Mouse (Mus musculus): ENCODE results near the gene Cited2. TPM values are rescaled to one million over a fixed set of nuclear protein-coding genes. Genes with fewer than 3 reads are reported as not detected.

The Cited2 gene
- polyA plus RNA-seq, 1 experiment from 2014 or later, result 48.9 TPM

DNA sequence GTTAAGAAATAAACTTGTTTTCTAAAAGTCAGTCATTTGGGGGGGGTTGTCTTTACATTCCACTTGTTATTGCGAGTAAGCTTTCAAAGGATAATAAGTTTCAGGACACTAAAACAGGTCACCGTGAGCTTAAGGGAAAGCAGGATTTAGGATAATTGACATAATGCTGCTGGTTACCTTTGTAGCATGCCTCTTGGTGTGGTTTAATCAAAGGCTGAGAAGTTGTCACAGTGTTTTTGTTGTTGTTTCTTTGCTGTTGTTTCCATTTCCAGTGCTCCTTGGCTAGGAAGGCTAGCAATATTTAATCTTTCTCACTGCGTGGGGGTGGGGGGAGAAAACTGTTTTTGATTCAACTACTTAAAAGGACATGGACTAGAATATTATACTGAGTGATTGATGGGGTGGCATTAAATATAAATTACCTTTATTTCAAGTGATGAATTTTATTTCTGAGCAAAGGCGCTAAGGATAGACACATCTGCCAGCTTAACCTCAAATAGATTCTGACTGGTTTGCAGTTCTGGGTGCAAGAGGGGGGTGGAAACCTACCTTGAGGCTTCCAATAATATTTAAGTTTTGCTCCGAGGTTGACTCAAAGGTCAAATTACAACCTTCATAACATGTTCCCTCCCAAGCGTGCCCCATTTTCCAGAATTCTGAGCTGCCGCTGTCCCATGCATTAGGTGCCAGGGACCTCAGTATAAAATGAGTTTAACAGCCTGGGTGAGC lies 2.8 kb downstream of the Cited2 start:
- ATAC-seq, result no peak
- Histone ChIP-seq H3K36me3 (no peaks in the 10 kb centered on the region), H3K4me2 (replicated peaks) (peak overlapping the region; percentile 55), H3K4me3 (replicated peaks) (peak overlapping the region; percentile 27), H3K27ac (0 out of 2 replicates have a peak overlapping the region, but pooled peaks have one; percentile 77), H3K9me3 (no peaks in the 10 kb centered on the region), H3K27me3 (replicated peaks) (no peaks in the 10 kb centered on the region), H3K9ac (0 out of 2 replicates have a peak overlapping the region, but pooled peaks have one; percentile 3), H3K4me1 (replicated peaks) (peaks cover 11% of the 10 kb centered on the region)
- WGBS, result 50% methylated on average over 7 of the region's 7 CpGs

DNA sequence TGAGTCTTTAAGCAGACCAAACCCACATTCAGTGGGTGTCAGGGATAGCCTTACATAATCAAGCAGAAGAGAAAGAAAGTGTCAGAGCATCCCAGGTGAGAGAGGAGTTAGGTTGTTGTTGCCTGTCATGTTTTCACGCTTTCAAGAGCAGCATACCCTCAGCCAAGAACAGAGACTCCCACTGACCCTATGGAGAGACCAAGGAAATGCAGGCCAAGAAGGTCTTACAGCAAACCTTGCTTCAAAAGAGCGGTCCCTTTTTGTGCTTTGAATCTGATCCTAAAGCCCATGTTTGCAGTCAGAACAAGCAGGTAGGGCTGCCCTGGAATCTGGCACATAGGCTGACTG lies 3.3 kb downstream of the Cited2 start:
- no peak for ATAC-seq
- Histone ChIP-seq H3K4me1 (replicated peaks) (peaks cover 11% of the 10 kb centered on the region), H3K4me3 (replicated peaks) (peak overlapping the region; percentile 27), H3K36me3 (no peaks in the 10 kb centered on the region), H3K9ac (0 out of 2 replicates have a peak overlapping the region, but pooled peaks have one; percentile 3), H3K9me3 (no peaks in the 10 kb centered on the region), H3K27me3 (replicated peaks) (no peaks in the 10 kb centered on the region), H3K27ac (peak overlapping the region; percentile 77; the same call in 1 of the 2 replicates), H3K4me2 (replicated peaks) (peak overlapping the region; percentile 55)
- WGBS, result 58% methylated on average over 2 of the region's 2 CpGs

DNA sequence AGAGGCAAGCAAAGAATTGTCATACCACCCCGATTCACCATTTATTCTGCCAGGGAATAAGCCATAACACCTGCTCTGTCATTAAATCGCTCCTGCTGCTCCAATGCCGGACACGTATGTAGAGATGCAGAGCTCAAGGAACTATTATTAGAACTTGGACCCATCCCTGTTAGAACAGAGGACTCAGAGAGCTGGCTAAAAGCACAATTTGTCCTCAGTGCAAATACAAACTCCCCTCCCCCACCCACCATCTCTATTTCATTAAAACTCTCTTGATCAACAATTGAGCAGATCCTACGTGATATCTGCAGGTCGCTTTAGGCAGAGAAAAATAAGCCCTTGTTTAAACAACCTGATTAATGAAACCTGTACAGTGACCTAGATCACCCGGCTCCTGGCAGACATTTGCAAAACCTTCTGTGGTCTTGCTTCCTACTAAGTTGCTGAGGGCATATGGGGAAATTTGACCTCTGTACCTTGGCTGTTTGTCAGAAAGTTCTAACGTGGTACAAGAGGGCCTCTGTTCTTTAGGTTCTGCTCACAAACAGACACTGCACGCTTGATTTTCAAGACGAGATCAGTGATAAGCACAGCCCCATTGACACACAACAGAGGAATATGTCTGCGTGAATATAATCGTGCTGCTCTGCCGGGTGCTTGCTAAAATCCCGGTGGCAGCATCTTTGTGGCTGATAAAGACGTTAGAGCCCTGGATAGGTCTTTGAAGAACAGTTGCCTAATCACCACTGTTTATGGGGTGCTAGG lies 4.3 kb downstream of the Cited2 start:
- Histone ChIP-seq H3K4me1 (replicated peaks) (peaks cover 11% of the 10 kb centered on the region), H3K4me2 (replicated peaks) (peak overlapping the region; percentile 42), H3K36me3 (no peaks in the 10 kb centered on the region), H3K27me3 (replicated peaks) (no peaks in the 10 kb centered on the region), H3K9ac (no peak overlapping the region), H3K4me3 (replicated peaks) (no peak overlapping the region), H3K27ac (peak overlapping the region; percentile 77), H3K9me3 (no peaks in the 10 kb centered on the region)
- 12% methylated on average over 15 of the region's 15 CpGs for WGBS
- ATAC-seq, result peak; percentile 35

DNA sequence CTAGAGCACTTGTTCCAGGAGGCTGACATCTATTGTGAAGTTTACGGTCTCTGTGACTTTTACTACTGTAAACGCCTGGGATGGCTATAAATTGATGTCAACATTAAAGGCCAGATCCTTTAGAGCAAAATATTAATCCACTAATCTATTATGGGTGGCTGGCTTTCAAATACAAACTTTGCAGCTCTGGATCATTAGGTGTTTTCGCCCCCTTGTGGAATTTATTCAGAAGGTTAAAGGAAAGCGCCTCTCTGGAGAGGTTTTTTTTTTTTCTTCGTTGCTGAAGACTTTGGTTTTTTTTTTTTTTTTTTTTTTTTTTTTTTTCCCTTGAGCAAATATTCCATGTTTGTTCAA lies 4.9 kb downstream of the Cited2 start:
- Histone ChIP-seq H3K4me3 (replicated peaks) (no peak overlapping the region), H3K9ac (no peak overlapping the region), H3K27ac (peak overlapping the region; percentile 77), H3K4me2 (replicated peaks) (peak overlapping the region; percentile 42), H3K36me3 (no peaks in the 10 kb centered on the region), H3K27me3 (replicated peaks) (no peaks in the 10 kb centered on the region), H3K9me3 (no peaks in the 10 kb centered on the region), H3K4me1 (replicated peaks) (peaks cover 11% of the 10 kb centered on the region)
- peak; percentile 22; the same call in 1 of the 2 replicates for ATAC-seq
- 5% methylated on average over 5 of the region's 5 CpGs for WGBS

DNA sequence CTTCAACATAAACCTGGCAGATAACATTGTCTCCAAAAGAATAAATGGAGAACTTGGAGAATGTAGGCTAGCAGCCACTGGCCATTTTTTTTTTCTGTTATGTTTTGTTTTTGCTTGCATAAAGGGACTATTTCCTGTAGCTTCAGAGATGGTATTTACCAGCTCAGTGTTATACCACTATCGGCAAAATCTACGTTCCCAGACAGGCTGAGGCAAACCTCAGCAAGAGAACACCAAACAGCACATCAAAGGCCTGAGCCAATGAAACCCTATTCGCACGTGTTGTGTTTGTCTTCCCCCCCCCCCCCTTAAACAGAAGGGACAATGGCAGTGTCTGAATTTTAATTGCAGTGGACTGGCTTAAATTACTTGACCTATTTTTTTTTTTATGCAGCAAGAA lies 5.7 kb downstream of the Cited2 start:
- ATAC-seq, result no peak
- Histone ChIP-seq H3K27me3 (replicated peaks) (no peaks in the 10 kb centered on the region), H3K4me2 (replicated peaks) (no peak overlapping the region), H3K9ac (no peak overlapping the region), H3K9me3 (no peaks in the 10 kb centered on the region), H3K36me3 (no peaks in the 10 kb centered on the region), H3K4me3 (replicated peaks) (no peak overlapping the region), H3K27ac (no peak overlapping the region), H3K4me1 (replicated peaks) (peaks cover 11% of the 10 kb centered on the region)
- 31% methylated on average over 4 of the region's 4 CpGs for WGBS

DNA sequence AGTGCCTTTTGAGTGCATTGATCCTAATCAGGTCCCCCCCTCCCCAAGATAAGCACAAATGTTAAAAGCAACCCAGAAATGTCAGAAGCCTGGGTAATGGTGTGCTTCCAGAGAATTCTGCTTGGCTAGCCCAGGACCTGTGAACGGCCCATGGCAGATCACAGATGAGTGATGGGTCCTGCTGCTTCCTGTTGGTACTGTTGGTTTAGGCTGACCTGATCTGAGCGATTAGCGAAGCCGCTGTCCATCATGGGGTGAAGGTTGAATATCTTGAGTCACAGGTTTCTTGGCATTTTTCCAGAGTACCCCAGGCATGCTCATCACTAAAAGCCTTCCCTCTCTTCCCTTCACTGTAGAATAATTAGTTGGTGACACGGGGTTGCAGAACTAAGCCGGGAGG lies 6.5 kb downstream of the Cited2 start:
- no peak for ATAC-seq
- no peaks in the 10 kb centered on the region for H3K36me3 ChIP-seq
- no peak overlapping the region for H3K4me2 ChIP-seq (replicated peaks)
- no peak overlapping the region for H3K27ac ChIP-seq
- no peak overlapping the region for H3K9ac ChIP-seq
- H3K9me3 ChIP-seq, result no peaks in the 10 kb centered on the region
- 65% methylated on average over 6 of the region's 6 CpGs for WGBS
- peaks cover 11% of the 10 kb centered on the region for H3K4me1 ChIP-seq (replicated peaks)
- H3K27me3 ChIP-seq (replicated peaks), result no peaks in the 10 kb centered on the region
- no peak overlapping the region for H3K4me3 ChIP-seq (replicated peaks)

DNA sequence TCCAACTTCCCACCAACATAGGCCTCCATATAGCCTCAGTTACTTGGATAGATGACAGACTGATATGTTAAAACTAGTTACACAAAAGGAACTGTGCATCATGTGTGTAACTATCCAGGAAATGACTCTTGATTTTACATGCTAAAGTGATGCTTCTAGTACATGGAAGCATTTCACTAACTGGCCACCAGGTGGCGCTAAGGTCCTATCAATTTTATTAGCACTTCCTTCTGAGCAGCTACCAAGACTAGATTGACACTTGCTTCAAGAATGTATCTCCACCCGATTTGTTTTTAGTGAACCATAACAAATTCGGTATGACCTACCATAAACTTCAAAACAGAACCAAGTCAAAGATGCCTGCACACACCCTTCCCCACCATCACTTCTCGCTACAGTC lies 10.0 kb downstream of the Cited2 start:
- H3K4me3 ChIP-seq (replicated peaks), result no peak overlapping the region
- no peaks in the 10 kb centered on the region for H3K27me3 ChIP-seq (replicated peaks)
- peak; percentile 44; the same call in 1 of the 2 replicates for ATAC-seq
- no peaks in the 10 kb centered on the region for H3K36me3 ChIP-seq
- H3K27ac ChIP-seq, result no peak overlapping the region
- H3K9ac ChIP-seq, result no peak overlapping the region
- H3K4me1 ChIP-seq (replicated peaks), result 0 out of 2 replicates have a peak, but pooled peaks cover 3% of the 10 kb centered on the region
- WGBS, result 23% methylated on average over 4 of the region's 4 CpGs
- no peaks in the 10 kb centered on the region for H3K9me3 ChIP-seq
- H3K4me2 ChIP-seq (replicated peaks), result no peak overlapping the region

DNA sequence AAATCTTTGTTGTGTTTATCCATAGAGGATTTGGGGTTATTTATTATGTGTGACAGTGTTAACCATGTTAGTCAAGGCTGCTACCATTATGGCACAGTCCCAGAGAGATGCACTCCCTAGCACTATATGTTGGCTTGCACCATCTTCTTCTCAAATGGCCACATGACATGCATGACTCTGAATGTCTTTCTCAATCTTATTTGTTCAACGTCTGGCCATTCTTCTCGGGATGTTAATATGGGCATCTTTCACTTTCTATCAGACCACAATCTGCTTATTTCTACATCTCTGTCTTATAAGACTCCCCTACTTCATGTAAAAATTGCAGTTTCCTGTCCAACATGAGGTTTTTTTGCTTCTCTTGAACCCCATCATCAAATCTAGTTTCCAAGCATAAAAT lies 19.6 kb downstream of the Cited2 start:
- H3K36me3 ChIP-seq, result no peaks in the 10 kb centered on the region
- ATAC-seq, result no peak
- WGBS, result 89% methylated on average over 2 of the region's 2 CpGs
- H3K9me3 ChIP-seq, result no peaks in the 10 kb centered on the region
- H3K4me3 ChIP-seq (replicated peaks), result no peak overlapping the region
- H3K4me1 ChIP-seq (replicated peaks), result no peaks in the 10 kb centered on the region
- no peak overlapping the region for H3K4me2 ChIP-seq (replicated peaks)
- no peak overlapping the region for H3K27ac ChIP-seq
- H3K27me3 ChIP-seq (replicated peaks), result no peaks in the 10 kb centered on the region
- H3K9ac ChIP-seq, result no peak overlapping the region

DNA sequence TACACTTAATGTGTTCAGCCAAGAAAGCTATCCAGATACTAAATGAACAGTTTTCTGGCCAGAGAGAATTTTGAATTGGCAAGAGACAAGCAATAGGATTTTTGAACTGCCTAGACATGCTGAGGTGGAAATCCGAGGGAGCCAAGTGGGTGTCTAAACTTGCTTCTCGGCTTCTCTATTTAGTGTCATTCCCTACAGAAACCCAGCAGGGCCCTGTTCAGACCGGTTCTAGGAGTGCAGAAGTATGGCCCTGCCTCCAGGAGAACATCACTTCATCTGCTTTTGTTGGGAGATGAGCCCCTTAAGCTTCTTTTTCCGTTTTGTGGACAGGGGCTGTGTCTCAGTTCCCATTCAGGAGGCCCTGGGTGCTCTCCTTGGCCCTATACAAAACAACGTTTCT lies 29.5 kb downstream of the Cited2 start:
- no peak overlapping the region for H3K9ac ChIP-seq
- H3K4me3 ChIP-seq (replicated peaks), result no peak overlapping the region
- no peak for ATAC-seq
- no peaks in the 10 kb centered on the region for H3K4me1 ChIP-seq (replicated peaks)
- H3K27me3 ChIP-seq (replicated peaks), result no peaks in the 10 kb centered on the region
- 79% methylated on average over 5 of the region's 5 CpGs for WGBS
- H3K36me3 ChIP-seq, result no peaks in the 10 kb centered on the region
- H3K27ac ChIP-seq, result no peak overlapping the region
- no peaks in the 10 kb centered on the region for H3K9me3 ChIP-seq
- no peak overlapping the region for H3K4me2 ChIP-seq (replicated peaks)

DNA sequence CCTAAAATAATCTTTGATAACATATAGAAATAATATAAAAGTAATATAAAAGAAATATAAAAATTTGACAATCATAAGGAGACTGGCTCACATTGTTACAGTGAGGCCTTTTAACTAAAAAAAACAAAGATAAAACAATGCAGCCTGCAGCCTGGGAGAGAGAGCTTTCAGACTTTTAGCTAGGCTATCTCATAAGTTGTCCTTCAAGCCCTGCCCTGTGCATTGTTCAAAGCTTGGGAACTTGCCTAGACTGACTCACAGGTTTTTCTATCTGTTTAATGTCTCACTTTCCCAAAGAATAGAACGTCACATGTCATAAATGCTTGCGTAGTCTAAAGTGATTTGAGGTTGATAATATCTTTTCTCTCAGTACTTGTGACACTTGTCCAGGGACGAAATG lies 36.8 kb downstream of the Cited2 start:
- Histone ChIP-seq H3K4me2 (replicated peaks) (no peak overlapping the region), H3K9ac (no peak overlapping the region), H3K36me3 (no peaks in the 10 kb centered on the region), H3K4me3 (replicated peaks) (no peak overlapping the region), H3K4me1 (replicated peaks) (no peaks in the 10 kb centered on the region), H3K27me3 (replicated peaks) (no peaks in the 10 kb centered on the region), H3K27ac (no peak overlapping the region), H3K9me3 (no peaks in the 10 kb centered on the region)
- whole genome bisulfite sequencing, result 56% methylated on average over 3 of the region's 3 CpGs
- ATAC-seq, result no peak

DNA sequence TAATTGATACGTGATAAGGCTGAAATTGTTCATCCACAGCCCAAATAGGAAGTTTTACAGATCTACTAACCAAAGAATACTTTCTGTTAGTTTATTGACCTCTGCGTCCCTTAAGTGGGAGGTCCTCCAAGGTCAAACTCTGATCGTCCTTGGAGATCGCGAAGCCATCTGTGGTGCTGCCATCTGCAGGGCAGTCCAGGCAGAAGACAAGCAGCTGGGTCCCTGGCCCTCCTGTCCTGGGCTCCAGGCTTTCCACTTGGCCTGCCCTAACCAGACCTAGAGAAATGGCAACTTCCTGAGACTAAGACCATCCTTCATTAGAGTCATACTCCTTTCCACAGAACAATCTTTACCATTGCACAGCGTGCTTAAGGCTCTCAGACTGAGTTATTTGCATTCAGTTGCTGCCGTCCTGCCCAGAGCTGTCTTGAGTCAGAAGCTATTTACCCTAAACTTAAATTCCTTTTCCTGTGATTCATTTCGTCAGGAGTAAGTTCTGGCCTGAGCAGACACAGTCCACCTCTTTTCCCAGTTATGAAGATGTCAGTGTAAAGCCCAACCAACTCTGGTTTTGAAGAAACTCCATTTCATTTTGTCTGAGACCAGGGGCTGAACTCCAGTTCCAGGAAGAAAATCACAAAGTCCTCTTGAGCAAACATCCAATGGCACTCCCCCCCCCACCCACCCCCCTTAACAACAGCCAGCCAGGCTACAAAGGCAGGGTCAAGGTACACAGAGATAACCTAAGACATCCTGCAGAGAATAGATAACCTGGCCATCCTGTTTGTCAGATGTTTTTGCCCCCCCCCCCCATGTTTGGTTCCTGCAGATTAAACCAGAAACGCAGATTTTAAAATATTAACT lies 38.0 kb downstream of the Cited2 start:
- Histone ChIP-seq H3K4me1 (replicated peaks) (no peaks in the 10 kb centered on the region), H3K27ac (peak overlapping the region; percentile 74), H3K4me3 (replicated peaks) (no peak overlapping the region), H3K9ac (no peak overlapping the region), H3K27me3 (replicated peaks) (no peaks in the 10 kb centered on the region), H3K9me3 (no peaks in the 10 kb centered on the region), H3K4me2 (replicated peaks) (no peak overlapping the region), H3K36me3 (no peaks in the 10 kb centered on the region)
- 43% methylated on average over 9 of the region's 9 CpGs for WGBS
- peak; percentile 91 for ATAC-seq

DNA sequence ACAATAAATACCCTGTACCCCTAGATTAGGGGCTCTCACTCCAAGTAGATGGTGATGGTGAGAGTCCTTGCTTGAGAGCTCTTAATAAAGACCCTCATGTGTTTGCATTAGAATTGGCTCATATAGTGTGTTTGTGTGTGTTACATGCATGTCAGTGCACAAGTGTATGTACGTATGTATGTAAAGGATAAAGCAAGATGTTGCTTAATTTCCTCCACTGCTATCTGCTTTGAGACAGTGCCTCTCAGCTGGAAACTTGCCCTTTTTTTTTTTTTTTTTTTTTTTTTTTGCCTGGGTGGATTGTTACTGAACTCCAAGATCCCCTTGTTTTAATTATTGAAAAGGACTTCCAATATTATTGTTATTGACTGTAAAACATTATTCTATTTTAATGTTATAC lies 38.6 kb downstream of the Cited2 start:
- no peaks in the 10 kb centered on the region for H3K4me1 ChIP-seq (replicated peaks)
- no peak overlapping the region for H3K27ac ChIP-seq
- H3K27me3 ChIP-seq (replicated peaks), result no peaks in the 10 kb centered on the region
- H3K9me3 ChIP-seq, result no peaks in the 10 kb centered on the region
- no peak overlapping the region for H3K4me3 ChIP-seq (replicated peaks)
- peak; percentile 52; the same call in 1 of the 2 replicates for ATAC-seq
- no peak overlapping the region for H3K9ac ChIP-seq
- no peaks in the 10 kb centered on the region for H3K36me3 ChIP-seq
- WGBS, result 53% methylated on average over 1 of the region's 1 CpGs
- H3K4me2 ChIP-seq (replicated peaks), result no peak overlapping the region
